Mouse (Mus musculus): ENCODE measurements around the gene Rnf130. TPM values are rescaled to one million over a fixed set of nuclear protein-coding genes. Genes with fewer than 3 reads are reported as not detected.

The Rnf130 gene
- polyA plus RNA-seq, 1 experiment from 2014 or later = 75.8 TPM

DNA sequence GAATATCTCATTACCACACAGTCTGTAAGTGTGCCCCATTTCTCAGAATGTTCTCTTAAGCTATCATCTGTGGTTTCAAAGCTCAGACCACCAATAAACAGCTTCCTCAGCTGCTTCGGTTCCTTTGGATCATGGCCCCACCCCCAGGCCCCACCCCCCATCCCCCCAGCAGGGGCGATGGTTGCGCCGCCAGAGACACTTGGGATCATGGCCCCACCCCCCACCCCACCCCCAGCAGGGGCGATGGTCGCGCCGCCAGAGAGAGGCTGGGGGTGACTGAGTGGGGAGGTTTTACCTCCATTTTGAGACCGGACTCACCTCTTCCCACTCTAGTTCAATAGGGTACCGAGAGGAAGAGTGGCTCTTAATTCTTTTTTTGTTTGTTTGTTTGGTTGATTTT lies 102.6 kb downstream of the Rnf130 start:
- Histone ChIP-seq H3K4me2 (replicated peaks) (no peak overlapping the region; the same call in 1 of the 2 replicates), H3K9me3 (no peaks in the 10 kb centered on the region), H3K36me3 (no peaks in the 10 kb centered on the region), H3K4me1 (peaks cover 21% of the 10 kb centered on the region), H3K27ac (replicated peaks) (no peak overlapping the region), H3K27me3 (no peaks in the 10 kb centered on the region), H3K4me3 (no peak overlapping the region), H3K9ac (replicated peaks) (no peak overlapping the region)
- ATAC-seq (replicated peaks) = no peak
- WGBS = 7% methylated on average over 10 of the region's 10 CpGs

DNA sequence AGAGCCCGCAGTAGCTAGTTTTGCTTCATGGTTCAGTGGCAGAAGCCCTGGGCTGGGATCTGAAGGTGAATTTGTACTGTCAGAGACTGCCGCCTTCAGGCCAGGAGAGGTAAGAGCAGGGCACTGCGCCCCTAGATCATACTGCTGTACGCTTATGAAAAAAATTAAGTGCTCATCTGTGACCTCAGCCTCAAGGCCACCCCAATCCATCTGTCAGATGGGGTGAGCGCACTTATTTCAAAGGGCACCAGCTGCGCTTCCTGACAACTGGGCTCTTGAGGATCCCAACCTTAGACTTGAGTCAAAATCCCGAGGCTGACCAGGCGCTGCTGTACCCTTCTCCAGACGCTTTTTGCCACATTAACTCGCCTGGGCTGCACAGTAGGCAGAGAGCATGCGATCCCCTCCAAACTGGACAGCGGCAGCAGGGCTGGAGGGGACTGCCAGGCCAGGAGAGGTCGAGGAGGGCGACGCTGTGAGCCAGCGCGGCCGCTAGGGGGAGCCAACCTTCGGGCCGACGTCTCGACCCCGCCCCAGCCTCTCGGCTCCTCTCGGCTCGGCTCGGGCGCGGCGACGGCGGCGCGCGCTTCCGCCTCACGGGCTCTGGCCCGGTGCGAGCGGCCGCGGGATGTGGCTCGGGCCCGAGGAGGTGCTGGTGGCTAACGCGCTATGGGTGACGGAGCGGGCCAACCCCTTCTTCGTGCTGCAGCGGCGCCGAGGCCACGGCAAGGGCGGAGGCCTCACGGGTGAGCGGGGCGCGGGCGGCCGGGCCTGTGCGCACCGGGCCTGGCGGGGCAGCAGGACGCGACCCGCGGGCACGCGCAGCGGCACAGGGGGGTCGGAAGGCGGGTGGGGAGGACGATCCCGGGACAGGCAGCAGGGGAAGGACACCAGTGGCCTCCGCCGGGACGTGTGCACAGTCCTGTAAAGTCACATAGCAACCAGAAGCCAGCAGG lies 105.9 kb downstream of the Rnf130 start, which contains the start of gene Tbc1d9b:
Gene Tbc1d9b, plus strand, starts transcription at position 586 of the 956 bp plus-strand sequence.
- WGBS = under 1% methylated on average over 76 of the region's 77 CpGs
- Histone ChIP-seq H3K9me3 (no peaks in the 10 kb centered on the region), H3K9ac (replicated peaks) (peak within 1 kb of the TSS; percentile 99), H3K27ac (replicated peaks) (peak within 1 kb of the TSS; percentile 88), H3K4me3 (peak within 1 kb of the TSS; percentile 74), H3K4me1 (peaks cover 19% of the 10 kb centered on the region), H3K27me3 (no peaks in the 10 kb centered on the region), H3K4me2 (replicated peaks) (peak within 1 kb of the TSS; percentile 94), H3K36me3 (peaks cover 5% of the 10 kb centered on the region; the same call in 1 of the 2 replicates)
- peak; percentile 94 for ATAC-seq (replicated peaks)

DNA sequence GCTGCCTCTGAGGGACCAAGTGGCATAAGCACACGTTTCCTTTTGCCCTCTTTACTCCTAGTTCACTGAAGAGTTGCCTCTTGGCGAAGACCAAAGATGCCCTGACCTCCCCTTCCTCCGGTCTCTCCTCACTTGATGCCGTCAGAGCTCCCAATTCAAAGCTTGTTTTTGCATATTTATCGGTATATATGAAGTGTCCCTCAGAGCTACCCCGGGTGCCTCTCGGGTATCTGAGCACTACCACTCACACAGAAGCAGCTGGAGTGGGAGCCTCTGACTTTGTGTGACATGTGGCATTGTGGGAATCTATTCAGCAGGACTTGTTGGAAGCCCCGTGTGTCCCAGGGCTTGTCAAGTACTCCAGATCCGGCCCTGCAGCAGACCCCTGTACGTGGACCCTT lies 106.7 kb downstream of the Rnf130 start:
- Histone ChIP-seq H3K27me3 (no peaks in the 10 kb centered on the region), H3K4me2 (replicated peaks) (peak overlapping the region; percentile 94), H3K4me1 (peaks cover 19% of the 10 kb centered on the region), H3K9me3 (no peaks in the 10 kb centered on the region), H3K36me3 (peaks cover 11% of the 10 kb centered on the region; the same call in 1 of the 2 replicates), H3K4me3 (peak overlapping the region; percentile 74), H3K9ac (replicated peaks) (peak overlapping the region; percentile 99), H3K27ac (replicated peaks) (peak overlapping the region; percentile 88)
- WGBS = 6% methylated on average over 10 of the region's 10 CpGs
- peak; percentile 20 for ATAC-seq (replicated peaks)

DNA sequence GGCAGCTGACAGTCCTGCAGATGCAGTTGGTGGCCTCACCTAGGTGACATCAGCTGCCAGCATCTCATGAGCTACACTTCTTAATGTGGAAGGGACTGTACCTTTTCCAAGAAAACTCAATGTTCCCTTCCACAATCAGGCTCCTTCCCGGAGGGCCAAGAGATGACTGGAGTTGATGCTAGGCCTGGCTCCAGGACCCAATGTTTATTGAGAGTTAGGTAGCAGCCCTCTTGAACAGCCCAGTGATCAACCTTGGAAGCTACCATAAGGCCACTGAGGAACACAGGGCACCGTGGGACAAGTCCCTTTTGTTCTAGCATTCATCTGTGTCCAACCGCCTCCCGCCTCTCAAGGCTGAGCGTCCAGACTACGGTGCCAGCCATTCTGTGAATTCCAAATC lies 107.1 kb downstream of the Rnf130 start:
- WGBS = 85% methylated on average over 6 of the region's 6 CpGs
- H3K9ac ChIP-seq (replicated peaks) = peak overlapping the region; percentile 99; the same call in 1 of the 2 replicates
- no peaks in the 10 kb centered on the region for H3K27me3 ChIP-seq
- H3K36me3 ChIP-seq = peaks cover 12% of the 10 kb centered on the region; the same call in 1 of the 2 replicates
- H3K4me3 ChIP-seq = peak overlapping the region; percentile 74
- no peak for ATAC-seq (replicated peaks)
- H3K27ac ChIP-seq (replicated peaks) = no peak overlapping the region
- peak overlapping the region; percentile 94 for H3K4me2 ChIP-seq (replicated peaks)
- no peaks in the 10 kb centered on the region for H3K9me3 ChIP-seq
- peaks cover 19% of the 10 kb centered on the region for H3K4me1 ChIP-seq

DNA sequence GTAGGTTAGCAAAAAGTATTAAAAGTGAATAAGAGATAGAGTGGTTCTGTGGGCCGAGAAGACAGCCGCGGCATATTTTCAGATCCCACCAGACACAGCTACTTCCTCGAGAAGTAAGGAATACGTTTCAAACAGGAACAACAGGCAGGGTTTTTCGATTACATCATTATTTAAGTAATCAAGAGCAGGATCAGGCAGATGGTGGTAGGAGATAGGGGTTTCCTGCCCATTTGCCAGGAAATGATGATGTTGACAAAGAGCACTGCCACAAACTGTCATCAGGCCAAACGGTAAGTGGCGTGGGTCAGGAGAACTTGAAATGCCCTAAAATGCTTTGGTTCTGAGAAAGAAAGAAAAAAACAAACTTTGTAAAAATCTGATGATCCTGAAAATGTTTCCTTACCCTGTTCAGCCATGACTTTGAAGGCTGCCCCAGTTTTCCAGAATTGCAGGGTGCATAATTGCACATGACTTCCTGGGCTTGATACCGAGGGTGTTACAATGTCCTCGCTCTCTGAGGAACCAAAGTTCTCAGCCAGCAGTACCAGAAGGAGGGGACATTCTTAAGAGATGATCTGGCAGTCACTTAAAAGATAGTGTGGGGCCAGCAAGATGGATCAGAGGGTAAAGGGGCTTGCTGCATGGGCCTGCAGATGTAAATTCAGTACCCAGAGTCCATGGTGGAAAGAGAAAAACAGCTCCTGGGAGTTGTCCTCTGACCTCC lies 109.2 kb downstream of the Rnf130 start:
- no peak overlapping the region for H3K9ac ChIP-seq (replicated peaks)
- peaks cover 16% of the 10 kb centered on the region for H3K4me1 ChIP-seq
- H3K4me3 ChIP-seq = no peak overlapping the region
- no peak for ATAC-seq (replicated peaks)
- H3K36me3 ChIP-seq = peaks cover 21% of the 10 kb centered on the region
- WGBS = 89% methylated on average over 10 of the region's 10 CpGs
- H3K27ac ChIP-seq (replicated peaks) = no peak overlapping the region
- H3K4me2 ChIP-seq (replicated peaks) = no peak overlapping the region
- H3K9me3 ChIP-seq = no peaks in the 10 kb centered on the region
- H3K27me3 ChIP-seq = no peaks in the 10 kb centered on the region

DNA sequence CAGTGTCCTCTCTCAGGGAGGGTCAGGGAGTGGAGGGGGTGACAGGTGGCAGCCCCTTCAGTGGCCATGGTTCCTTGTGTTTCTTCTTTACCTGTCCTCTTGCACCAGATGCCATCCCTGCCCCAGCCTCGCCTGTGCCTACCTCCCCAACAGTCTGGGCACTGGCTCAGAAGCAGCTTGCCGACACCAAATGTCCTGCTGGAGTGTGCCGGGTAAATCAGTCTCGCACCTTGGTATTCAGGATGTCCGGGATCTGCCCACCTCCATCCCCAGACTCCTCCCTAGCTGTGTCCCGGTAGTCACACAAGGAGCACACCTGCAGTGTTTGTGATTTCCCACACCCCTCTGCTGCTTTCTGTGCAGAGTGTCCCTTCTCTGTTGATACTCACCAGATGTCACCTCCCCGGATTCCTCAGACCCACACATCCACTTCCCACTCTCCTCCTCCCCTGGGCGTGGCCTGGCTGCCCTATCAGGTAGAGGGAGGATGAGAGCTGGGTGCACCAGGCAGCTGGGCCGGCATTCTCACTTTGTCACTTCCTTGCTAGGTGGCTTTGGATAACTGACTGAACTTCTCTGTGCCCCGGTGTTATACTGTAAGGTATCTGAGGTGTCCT lies 113.2 kb downstream of the Rnf130 start:
- peaks cover 58% of the 10 kb centered on the region for H3K36me3 ChIP-seq
- no peaks in the 10 kb centered on the region for H3K27me3 ChIP-seq
- H3K4me2 ChIP-seq (replicated peaks) = no peak overlapping the region
- 75% methylated on average over 10 of the region's 10 CpGs for WGBS
- no peaks in the 10 kb centered on the region for H3K9me3 ChIP-seq
- no peak overlapping the region for H3K27ac ChIP-seq (replicated peaks)
- ATAC-seq (replicated peaks) = no peak
- no peak overlapping the region for H3K4me3 ChIP-seq
- no peaks in the 10 kb centered on the region for H3K4me1 ChIP-seq
- no peak overlapping the region for H3K9ac ChIP-seq (replicated peaks)

DNA sequence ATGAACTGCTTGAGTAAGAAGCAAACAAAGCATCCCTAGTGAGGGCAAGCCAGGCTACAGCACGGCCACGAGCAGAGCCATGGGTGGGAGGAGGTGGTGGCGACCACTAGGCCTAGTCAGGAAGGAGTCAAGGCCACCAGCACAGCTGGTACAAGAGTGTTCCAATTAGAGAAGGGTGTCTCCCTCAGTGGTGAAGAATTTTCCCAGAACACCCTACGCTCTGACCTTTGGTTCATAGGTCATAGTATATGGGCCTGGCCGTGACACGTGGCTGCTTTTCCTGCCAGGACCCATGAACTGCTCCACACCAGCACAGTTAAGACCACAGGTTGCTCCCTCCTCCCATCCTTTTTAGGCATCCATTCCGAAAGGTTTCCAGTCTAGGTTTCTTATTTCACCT lies 114.4 kb downstream of the Rnf130 start:
- no peak overlapping the region for H3K4me3 ChIP-seq
- no peak overlapping the region for H3K4me2 ChIP-seq (replicated peaks)
- 89% methylated on average over 7 of the region's 7 CpGs for WGBS
- H3K9ac ChIP-seq (replicated peaks) = no peak overlapping the region
- no peaks in the 10 kb centered on the region for H3K9me3 ChIP-seq
- no peak overlapping the region for H3K27ac ChIP-seq (replicated peaks)
- no peak for ATAC-seq (replicated peaks)
- no peaks in the 10 kb centered on the region for H3K27me3 ChIP-seq
- H3K36me3 ChIP-seq = peaks cover 62% of the 10 kb centered on the region
- H3K4me1 ChIP-seq = no peaks in the 10 kb centered on the region

DNA sequence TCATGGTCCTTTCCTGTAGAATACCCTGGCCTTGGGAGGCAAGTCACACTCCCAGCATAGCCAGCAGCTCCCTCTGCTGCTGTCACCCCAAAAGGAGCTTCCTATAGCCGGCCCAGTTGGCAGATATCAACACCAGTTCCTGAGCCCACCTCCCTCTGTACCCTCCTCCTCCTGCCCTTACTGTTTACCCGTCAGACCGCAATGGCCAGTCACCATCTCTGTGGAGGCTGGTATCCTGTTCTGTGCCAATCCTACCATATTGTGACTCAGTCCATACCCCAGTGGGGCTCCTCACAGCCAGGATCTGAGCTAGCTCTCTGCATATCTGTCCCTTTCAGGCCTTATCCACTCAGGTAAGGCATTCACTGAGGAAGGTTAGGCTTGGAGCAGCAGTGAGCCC lies 120.4 kb downstream of the Rnf130 start:
- no peaks in the 10 kb centered on the region for H3K4me1 ChIP-seq
- 88% methylated on average over 3 of the region's 3 CpGs for WGBS
- no peak for ATAC-seq (replicated peaks)
- H3K36me3 ChIP-seq = peaks cover 75% of the 10 kb centered on the region
- H3K27me3 ChIP-seq = no peaks in the 10 kb centered on the region
- no peak overlapping the region for H3K9ac ChIP-seq (replicated peaks)
- no peaks in the 10 kb centered on the region for H3K9me3 ChIP-seq
- no peak overlapping the region for H3K4me3 ChIP-seq
- H3K27ac ChIP-seq (replicated peaks) = no peak overlapping the region
- no peak overlapping the region for H3K4me2 ChIP-seq (replicated peaks)

DNA sequence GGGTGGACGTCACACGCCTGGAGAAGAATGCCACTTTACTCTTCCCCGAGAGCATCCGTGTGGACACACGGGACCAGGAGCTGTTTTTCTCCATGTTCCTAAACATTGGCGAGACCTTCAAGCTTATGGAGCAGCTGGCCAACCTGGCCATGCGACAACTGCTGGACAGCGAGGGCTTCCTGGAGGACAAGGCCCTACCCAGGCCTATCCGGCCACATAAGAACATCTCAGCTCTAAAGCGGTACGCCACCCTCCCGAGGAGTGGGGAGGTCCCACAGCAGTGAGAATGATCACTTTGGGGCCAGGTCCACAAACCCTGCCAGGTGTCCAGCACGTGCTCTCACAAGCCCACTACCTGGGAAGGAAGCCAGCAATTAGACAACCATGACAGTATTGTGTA lies 121.0 kb downstream of the Rnf130 start:
- ATAC-seq (replicated peaks) = no peak
- Histone ChIP-seq H3K4me1 (no peaks in the 10 kb centered on the region), H3K9ac (replicated peaks) (no peak overlapping the region), H3K4me3 (no peak overlapping the region), H3K36me3 (peaks cover 75% of the 10 kb centered on the region), H3K4me2 (replicated peaks) (no peak overlapping the region), H3K27me3 (no peaks in the 10 kb centered on the region), H3K9me3 (no peaks in the 10 kb centered on the region), H3K27ac (replicated peaks) (no peak overlapping the region)
- 96% methylated on average over 13 of the region's 13 CpGs for WGBS

DNA sequence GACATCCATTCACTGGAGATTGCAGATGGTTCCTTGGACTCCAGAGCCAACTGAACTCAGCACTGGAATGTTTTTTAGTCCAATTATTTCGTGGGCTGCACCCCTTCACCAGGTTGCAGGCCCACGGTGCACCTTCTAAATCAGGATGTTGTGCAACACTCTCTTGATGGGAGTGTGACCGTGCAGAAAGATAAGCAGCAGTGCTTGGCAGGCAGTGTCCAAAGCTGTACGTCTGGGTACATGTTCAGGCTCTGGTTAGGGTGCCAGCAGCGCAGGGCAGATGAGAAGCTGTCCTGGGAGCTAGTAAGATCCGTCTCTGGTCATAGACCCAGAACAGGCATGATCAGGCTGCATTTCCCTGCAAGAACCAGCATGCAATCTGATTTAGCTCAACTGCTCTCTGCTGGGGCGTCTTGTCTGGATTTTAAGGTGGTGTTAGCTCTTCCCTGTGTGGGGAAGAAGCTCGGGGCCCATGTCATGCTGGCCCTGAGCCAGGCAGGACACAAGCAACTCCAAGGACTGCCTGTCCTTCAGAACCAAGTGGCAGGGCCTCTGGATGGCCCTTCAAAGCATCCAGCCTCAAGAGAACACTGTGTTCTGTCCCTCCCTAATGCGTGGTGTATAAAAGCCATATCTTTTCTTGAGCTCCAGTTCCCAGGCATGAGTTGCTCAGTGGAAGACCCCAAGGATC lies 122.3 kb downstream of the Rnf130 start:
- Histone ChIP-seq H3K4me3 (no peak overlapping the region), H3K4me2 (replicated peaks) (no peak overlapping the region), H3K9me3 (no peaks in the 10 kb centered on the region), H3K27me3 (no peaks in the 10 kb centered on the region), H3K4me1 (no peaks in the 10 kb centered on the region), H3K9ac (replicated peaks) (no peak overlapping the region), H3K27ac (replicated peaks) (no peak overlapping the region), H3K36me3 (peaks cover 77% of the 10 kb centered on the region)
- WGBS = 92% methylated on average over 9 of the region's 9 CpGs
- ATAC-seq (replicated peaks) = no peak

DNA sequence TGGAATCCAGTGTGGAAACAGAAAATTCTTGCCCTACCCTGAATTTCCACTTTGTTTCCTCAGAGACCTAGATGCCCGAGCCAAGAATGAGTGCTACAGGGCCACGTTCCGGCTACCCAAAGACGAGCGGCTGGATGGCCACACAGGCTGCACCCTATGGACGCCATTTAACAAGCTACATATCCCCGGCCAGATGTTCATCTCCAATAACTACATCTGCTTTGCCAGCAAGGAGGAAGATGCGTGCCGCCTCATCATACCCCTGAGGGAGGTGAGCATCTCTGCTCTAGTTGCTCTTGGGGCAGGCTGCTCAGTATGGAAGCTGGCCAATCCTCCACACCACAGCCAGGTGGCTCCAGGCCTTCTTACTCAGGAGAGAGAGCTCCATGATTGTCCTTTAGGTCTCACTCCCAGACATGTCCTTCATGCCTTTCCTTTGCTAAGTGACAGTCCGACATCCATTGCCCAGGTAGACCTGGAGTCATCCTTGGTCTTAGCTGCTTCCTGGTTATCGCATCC lies 122.9 kb downstream of the Rnf130 start:
- WGBS = 97% methylated on average over 11 of the region's 11 CpGs
- H3K9ac ChIP-seq (replicated peaks) = no peak overlapping the region

More for the DNA sequence above, 122.9 kb downstream of the Rnf130 start:
- no peaks in the 10 kb centered on the region for H3K9me3 ChIP-seq
- no peak overlapping the region for H3K4me3 ChIP-seq
- ATAC-seq (replicated peaks) = no peak
- H3K4me1 ChIP-seq = no peaks in the 10 kb centered on the region
- H3K4me2 ChIP-seq (replicated peaks) = no peak overlapping the region
- H3K36me3 ChIP-seq = peaks cover 77% of the 10 kb centered on the region
- H3K27me3 ChIP-seq = no peaks in the 10 kb centered on the region
- no peak overlapping the region for H3K27ac ChIP-seq (replicated peaks)

Data from forebrain, embryonic 15.5 days (tissue).